Mouse (Mus musculus): ENCODE measurements around the gene Acr.

Acr gene

DNA sequence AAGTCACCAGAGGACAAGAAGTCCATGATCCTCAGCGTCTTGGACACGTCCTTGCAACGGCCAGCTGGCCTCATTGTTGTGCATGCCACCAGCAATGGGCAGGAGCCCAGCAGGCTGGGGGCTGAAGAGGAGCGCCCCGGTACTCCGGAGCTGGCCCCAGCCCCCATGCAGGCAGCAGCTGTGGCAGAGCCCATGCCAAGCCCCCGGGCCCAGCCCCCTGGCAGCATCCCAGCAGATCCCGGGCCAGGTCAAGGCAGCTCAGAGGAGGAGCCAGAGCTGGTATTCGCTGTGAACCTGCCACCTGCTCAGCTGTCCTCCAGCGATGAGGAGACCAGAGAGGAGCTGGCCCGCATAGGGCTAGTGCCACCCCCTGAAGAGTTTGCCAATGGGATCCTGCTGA, 19.3 kb upstream of the Acr start:
- DNase-seq, result no peak

DNA sequence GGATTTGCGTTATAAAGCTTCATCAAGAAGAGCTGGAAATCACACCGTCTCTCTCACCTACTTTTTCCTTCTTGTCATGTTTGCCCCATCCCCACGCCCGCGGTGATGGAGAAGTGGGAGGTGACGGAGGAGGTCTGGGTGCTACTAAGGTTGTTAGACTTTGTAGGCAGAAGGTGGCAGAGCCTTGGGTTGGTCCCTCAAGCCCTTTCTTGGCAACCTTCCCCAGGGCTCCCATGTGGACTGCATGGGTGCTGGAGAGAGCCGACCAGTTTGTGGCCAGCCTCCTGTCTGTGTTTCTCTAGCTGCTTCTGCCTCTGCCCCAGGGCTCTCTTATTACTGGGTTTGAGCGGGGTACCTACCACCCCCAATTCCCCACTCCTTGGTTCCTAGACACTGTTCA, 17.6 kb upstream of the Acr start:
- DNase-seq, result no peak

DNA sequence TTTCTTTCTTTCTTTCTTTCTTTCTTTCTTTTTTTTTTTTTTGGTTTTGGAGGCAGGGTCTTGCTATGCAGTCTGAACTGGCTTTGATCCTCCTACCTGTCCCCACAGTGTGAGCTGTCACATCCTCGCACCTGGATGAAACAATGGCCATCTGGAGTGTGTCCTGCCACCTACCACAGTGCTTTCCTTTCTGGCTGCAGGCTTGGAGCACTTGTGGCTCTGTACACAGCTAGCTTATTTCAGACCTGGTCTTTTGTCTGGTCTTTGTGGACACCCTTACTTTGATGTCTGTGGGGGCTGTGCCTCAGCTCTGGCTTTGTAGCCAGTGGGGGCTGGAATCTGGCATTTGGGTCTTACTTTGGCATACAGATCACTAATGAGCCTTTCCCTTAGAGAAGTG, 16.4 kb upstream of the Acr start:
- DNase-seq, result no peak

DNA sequence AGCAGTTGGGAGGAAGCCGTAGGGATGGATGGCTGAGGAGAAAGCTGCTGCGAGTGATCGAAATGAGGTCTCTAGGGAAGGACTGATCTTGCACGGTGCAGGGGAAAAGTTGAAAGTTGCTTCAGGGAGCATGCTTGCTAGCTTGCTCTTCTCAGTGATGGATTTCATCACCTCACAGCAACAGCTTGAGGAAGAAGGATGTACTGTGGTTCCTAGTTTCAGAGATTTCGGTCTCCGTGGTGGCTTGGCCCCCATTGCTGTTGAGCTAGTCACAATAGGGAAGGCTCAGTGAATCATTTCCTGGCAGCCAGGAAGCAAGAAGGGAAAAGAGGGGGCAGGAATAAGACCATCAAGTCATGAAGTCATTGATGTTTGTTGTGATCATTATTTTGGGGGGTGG, 12.5 kb upstream of the Acr start:
- DNase-seq, result no peak

DNA sequence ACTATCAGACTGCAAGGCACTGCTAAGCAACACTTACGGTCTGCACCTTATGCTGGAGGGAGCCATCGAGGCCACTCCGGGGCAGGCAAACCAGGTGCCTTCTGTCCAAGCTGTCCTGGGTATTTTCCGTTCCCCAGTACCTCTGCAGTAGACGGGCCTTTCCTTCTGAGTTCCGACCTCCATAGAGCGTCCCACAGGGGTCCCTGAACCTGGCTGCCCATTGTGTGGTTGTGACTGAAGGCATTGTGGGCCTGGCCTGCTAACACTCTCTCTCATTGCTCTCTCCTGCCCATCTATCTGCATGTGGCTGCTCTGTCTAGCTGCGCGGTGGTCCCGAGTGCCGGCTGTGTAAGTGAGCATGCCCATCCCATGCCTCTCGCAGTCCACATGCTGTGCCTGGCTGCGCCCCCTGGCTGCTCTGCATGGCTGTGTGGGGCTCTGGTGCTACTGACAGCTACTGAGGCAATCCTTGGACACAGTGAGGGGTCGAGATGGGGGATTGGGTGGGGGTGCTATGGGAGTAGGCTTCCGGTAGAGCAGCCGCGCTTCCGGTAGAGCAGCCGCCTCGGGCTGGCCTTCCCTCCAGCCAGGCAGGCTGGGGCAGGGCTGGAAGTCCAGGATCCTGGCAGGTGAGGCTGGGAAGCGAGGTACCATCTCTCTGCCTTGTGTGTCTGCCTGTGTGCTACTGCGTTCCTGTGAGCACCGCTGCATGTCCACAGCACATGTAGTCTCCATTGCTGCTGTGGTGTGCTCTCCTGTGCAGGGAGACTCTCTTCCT, 11.5 kb upstream of the Acr start:
- no peak for DNase-seq

DNA sequence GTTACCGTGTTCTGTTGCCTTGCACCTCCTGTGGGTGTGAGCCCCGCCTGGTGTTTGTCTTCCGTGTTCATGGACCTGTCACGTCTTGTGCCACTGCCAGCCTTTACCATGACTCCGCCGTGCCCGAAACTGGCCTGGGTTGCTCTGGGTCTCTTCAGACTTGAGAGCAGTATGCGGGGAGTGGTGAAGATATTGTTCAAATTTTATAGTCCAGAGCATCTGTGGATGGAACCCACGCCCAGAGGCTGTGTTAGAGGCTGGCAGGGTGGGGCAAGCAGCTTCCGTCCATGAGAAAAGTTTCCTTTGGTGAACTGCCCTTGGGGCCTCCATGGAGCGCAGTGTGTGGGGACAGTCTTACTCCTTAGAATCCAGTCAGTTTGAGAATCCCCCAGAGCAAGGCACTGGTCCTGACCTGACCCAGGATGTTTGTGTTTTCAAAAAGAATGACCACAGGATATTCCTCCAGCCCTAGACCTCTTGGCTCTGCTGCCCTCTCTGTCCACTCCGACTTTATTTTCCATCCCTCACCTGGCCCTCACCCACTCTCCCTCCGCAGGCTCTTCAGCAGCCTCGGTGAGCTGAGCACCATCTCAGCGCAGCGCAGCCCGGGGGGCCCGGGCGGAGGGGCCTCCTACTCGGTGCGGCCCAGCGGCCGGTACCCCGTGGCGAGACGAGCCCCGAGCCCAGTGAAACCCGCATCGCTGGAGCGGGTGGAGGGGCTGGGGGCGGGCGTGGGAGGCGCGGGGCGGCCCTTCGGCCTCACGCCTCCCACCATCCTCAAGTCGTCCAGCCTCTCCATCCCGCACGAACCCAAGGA, 10.7 kb upstream of the Acr start:
- no peak for DNase-seq

DNA sequence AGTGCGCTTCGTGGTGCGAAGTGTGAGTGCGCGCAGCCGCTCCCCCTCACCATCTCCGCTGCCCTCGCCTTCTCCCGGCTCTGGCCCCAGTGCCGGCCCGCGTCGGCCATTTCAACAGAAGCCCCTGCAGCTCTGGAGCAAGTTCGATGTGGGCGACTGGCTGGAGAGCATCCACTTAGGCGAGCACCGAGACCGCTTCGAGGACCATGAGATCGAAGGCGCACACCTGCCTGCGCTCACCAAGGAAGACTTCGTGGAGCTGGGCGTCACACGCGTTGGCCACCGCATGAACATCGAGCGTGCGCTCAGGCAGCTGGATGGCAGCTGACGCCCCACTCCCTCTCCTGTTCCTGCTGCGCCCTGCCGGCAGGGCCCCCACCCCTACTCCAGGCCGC, 10.1 kb upstream of the Acr start:
- DNase-seq, result no peak

DNA sequence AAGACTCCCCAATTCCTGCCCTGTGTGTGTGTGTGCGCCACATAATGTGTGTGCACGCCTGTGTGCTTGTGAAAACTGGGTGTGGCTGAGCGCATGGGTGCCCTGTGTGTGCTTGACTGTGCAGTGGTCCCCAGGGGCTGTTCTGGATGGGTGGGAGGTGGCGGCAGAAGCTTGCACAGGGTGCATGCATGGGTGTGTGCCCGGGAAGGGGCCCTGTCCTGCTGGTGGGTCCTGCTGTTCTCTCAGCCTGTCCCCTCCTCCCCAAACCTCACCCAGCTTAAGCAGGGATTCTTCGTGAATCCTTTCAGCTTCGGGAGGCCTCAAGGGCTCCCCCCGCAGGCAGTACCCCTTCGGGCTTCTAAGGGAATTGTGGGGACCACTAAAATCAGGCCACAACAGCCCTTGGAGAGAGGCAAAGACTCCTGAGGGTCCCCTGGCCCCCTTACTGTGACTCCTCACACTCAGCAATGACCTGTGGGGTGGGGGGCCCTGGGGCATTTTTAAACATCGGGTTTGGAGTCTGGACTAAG, 8.9 kb upstream of the Acr start:
- DNase-seq, result no peak

DNA sequence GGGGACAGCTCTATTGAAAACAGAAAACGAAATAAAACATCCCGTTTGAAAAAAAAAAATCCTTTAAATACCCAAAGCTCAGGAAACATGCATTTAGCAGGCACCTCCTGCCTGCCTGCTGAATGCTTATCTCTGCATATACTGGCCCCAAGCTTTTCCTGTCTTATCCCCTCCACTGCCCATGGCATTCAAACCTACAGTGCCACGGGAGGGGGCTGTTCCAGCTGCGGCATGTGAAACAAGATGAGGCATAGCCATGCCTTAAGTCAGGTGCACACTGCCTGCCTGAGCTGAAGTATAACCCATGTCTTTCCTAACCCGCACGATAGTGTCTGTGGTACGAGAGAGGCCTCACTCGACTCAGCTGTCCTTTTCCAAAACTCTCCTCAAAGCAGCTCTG, 4.0 kb downstream of the Acr start:
- no peak for DNase-seq

DNA sequence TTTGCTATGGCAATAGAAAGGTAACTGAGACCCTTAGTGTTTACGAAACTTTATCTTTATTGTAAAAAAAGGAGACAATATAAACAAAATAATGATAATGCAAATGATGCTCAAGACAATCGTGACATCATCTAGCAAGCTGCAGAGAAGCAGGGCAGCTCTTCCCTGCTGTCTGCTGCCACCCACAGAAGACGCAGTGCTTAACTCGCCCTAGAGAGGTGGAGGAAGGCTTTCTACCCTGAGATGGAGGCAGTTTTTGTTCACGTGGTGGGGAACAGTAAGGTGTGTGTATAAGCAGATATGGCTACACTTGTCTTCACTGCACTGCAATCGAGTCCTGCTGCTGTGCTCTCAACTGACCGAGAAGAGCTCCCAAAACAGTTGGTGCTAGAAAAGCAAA, 14.4 kb downstream of the Acr start:
- no peak for DNase-seq

DNA sequence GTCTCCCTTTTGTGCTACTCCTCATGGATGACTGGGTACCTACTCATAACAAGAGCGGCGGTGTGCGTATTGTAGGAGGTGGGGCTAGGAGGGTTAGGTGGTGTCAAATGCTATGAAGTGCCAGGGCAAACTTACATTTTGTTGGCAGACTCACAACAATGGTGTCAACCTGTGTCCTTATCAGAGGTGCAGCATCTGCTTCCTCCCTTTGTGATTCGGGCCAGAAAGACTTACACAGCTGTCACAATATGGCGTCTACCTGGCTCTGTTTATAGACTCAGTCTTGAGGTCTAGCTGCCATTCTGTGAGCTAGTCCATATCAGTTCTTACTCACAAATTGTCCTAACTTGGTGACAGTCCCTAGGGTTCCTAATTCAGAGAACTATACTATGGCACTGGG, 17.0 kb downstream of the Acr start:
- DNase-seq, result no peak

DNA sequence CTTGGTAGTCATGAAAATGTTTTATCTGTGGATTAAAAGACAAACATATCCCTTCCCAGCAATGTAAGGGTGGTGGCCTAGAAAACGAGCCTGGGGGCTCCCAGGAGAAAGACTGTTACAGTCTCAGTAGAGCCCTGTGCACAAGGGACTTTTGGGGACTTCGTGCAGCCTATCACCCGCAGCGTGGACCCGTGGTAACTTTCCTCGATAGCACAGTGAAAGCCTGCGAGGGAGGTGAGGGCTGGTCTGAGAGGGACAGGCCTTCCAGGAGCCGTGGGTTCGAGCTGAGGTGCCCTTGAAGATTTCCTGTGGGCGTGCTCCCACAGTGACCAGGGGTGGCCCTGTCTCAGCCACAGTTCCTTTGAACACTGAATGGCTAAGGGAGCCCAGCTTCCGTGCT, 17.5 kb downstream of the Acr start:
- no peak for DNase-seq

DNA sequence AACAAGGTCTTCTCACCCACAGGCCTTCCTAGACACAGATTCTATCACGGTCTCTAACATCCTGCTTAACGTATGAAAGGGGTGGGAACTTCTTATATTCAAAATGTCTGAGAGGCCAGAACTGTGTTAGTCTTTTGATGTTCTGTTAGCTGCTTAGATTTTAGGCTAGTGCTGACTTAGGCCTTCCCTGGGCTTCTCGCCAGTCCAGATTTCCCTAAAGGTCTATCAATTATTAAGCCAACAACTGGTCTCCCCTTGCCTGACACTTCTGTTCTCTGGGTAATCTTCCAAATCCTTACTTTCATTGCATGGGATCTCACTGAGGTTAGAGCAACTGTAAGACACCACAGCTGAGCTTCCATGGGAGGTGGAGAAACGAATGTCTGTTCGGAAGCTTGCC, 21.0 kb downstream of the Acr start:
- DNase-seq, result peak; percentile 78

DNA sequence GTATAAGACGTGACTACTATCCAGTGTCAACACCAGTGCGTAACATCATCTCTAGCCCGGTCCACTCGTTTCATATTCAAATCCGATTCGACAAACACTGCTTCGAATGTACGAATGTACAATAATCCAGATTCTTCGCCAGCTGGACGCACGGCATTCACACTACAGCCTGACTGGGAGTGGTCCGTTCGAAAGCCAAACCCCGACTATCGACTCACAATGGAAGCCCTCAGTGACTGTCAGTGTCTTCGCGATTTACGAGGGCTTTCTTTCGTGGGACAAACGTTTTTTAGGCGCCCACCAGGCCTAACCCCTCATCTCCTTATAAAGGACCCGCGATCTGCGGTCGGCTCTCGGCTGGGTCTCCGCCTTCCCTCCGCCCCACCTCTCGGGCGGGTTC, 23.2 kb downstream of the Acr start:
- DNase-seq, result no peak

DNA sequence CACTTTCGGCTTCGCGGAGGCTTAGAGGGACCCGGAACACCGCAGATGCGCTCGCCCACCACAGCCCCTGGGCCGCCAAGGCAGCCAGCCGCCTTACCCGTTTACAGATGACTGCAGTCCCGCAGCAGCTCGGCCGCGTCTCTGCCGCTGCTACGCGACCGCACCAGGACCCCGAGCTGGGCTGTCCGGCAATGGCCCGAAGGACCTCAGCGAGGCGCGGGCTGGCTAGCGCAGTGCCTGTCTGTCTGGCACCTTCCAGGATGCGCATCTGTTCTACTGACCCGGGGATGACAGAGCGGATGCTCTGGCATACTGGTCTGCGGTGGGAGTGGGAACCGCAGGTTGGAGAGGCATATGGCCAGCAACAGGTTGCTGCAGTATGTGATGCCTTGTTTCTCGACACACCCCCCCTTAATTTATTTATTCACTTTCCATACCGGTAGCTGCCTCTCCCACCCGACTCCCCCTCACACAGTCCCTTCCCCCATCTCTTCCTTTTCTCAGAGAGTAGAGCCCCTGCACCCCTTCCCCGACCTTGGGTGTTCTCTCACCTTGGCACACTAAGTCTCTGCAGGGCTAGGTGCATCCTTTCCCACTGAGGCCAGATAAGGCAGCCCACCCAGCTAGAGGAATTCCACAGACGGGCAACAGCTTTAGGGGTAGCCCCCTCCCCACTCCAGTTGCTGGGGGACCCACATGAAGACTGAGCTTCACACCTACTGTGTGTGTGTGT, 23.8 kb downstream of the Acr start, which contains the start of gene Rabl2:
Rabl2 (minus strand) TSS at position 201 of the 733 bp plus-strand sequence.
- DNase-seq, result peak; percentile 84

DNA sequence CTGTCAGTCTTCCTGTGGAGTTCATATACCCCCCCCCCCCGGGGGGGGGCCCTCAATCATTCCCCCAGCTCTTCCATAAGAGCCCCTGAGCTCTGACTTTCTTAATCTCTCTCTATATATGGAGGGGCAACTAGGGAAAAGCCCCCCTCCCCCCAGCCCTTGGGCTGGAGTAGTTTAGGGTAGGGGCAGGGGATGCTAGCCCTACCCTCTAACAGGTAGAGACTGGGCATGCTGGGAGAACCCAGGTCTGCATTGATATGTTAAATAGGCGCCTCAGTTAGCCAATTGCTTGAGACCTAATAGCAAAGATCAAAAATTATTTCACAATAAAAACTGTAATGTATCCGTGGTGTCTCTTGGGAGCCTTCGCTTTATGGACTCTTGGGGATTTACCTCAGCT, 24.4 kb downstream of the Acr start:
- DNase-seq, result no peak

DNA sequence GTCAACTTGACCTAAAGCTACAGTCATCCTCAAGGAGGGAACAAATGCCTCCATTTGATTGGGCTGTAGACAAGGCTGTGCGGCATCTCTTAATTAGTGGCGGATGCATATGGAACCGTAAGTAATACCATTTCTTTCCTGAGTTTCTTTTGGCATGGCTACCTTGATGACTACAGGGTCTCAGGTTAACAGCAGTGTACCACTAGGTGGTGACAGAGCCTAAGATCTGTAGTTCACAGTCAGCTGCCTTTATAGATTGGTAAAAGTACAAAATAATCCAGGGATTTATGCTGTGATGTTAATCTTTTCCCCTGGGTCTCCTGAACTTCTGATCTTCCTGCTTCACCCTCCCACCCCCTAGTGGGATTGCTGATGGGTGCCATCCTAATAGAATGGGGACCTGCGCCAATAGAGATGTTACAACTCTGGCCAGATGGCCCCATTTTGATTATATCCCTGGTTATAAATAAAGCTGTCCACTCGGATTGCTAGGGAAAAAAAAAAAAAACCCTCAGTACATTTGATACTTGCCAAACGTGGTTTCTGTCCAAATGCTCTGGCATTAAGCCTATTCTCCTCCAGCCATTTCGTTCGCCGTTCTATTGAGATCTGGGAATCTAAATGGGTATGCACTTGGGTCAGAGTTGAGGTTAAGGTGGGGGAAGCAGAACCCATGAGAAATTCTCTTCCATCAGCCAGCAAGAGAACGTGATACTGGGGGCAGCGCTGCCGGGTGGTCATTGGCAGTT, 37.9 kb downstream of the Acr start:
- DNase-seq, result no peak

DNA sequence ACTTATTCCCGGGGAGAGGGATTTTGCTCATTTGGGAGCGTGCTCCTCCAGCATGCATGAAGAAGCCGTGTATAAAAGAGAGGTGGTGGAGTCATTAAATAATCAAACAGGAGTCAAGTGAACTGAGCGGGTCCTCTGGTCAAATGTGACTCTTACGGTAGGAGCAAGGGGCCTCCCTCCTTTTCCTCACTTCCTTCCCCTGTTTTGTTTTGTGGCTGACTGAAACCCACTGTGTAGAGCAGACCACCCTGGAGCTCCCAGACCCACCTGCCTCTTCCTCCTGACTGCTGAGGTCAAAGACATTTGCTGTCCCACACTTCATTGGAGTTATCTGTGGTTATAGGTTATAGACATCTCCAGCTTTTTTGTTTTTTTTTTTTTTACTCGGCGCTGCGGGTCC, 39.4 kb downstream of the Acr start:
- no peak for DNase-seq

DNA sequence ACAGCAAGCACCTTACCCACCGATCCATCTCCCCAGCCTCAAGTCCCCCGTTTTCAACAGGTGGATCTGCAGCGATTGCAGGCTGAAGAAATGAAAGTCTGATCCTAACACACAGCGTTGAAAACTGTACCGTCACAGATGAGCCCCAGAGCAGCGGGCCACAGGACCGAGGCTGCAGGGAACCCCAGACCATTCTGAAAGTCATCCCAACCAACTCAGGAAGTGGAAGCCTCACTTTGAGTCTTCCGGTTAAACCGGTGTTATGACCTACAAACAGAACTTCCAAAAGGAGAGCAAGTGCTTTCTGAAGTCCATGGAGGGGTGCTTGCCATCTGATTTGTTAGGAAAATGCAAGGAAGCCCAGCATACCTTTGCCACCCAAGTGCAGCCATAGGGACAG, 39.8 kb downstream of the Acr start:
- no peak for DNase-seq

DNA sequence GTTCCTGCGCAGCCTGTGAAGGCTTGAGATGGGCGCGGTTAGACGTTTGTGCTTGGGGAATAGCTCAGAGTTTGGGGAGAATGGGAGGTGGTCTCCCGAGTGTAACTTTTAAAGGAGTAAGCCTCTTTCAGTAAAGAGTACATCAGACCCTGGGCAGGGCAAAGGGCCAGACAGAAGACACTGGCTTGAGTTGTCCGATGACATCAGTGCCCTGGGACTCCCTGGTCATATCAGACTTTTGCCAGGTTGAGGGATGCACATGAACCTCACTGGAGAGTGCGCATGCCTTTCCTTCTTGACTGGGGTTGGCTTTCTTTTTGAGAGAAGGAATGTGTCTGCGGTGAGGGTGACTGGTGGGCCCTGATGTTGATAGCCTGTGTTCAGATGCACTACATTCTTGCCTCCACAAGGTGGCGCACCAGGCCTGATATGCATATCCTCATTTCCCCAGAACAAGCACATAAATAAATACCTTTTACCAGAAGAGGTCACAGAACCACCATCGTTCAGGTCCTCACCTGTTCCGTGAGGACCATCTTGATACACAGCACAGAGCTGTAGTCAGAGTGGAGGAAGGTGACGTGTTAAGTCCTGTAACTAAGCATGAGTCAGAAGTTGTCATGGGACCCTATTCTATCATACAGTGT, 54.3 kb downstream of the Acr start:
- DNase-seq, result no peak

DNA sequence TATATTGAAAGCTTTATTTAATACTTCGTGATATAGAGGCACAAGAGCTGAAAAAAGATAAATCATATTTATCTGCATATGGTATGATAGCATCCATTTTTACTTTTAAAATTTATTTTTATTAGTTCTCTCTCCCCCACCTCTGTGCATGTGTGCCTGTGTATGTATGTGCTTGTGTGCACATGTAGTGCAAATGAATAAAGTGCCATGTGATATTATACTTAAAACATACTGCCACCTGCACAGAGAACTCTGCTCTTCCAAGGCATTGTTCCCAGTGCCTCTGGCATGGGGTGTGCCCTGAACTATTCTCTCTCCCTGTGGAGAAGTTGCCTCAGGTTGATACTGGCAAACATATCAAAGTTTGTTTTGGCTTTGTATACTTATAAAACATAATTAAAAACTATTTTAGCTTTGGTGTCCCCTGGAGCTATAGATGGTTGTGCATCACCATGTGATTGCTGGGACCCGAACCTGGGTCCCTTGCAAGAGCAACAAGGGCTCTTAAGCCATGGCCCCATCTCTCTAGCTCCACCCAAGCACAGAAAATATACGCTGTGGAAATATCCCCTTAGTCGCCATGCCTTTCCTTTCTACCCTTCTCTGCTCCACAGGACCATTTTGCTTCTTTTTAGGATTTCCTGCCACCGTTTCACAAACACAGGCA, 55.0 kb downstream of the Acr start:
- DNase-seq, result no peak

DNA sequence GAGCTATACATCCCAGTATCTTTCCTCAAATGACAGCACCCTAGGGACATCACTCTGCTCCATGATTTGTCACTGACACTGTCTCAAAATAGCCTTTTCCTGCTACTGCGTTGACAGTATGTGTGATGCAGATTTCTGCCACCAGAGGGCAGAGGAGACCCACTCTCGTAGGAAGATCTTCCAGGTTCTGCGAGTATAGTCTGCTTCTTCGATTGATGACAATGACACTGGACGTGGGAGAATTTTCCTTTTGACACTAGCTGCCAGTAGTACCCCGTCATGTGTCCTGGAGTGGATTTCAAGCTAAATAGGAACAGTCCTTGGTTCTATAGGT, 55.5 kb downstream of the Acr start:
- peak; percentile 11 for DNase-seq

All from kidney, adult 11 months (tissue).